Mouse (Mus musculus): ENCODE results near the gene Olfr295. TPM values are rescaled to one million over a fixed set of nuclear protein-coding genes. Genes with fewer than 3 reads are reported as not detected.

The Olfr295 gene
- polyA plus RNA-seq (2015; fragmentation: Nextera tagmentation; extraction: Ambion mirVana) = not detected in 2 replicates

DNA sequence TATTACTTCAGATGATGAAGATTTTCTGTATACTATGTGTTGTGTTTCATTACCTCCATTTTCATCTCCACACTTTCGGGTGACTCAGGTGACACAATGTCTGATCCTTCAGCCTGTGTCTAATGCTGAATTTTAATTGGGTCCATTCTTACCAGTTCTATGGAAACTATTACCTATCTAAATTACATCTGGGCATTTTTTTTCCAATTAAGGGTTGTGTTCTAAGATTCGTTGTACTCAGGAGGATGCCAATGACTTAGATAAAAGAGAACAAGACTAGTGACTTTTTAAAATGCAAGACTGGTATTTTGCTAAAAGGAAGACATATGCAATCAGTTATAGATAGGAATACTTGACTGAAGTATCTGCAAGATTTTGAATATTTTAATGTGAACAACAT is at the start of gene Olfr295:
TSS of gene Olfr295 (plus strand) at position 301 of the 400 bp plus-strand sequence.

DNA sequence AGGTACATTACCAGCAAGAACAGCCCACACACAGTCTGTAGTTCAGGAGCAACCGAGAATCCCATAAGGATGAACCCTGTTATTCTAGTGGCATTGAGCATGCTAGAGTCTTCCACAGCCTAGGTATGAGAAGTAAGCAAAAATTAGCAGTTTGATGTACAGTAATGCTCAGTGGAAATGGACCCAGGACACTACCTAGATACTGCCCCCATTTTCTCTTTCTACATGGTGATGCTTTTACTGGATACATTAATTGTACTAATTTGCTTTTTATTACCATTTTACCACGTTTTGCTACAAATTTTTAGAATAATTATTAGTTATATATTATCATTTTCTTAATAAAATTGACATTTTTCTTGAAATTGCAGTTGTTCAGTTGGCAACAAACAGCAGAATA is 32.9 kb downstream of the Olfr295 start, which contains the start of gene Olfr294:
TSS of gene Olfr294 (minus strand) at position 101 of the 400 bp plus-strand sequence.

Other genes with a start within 250 kb of the Olfr295 start
- not detected in 2 replicates for gene Olfr307, start 246.3 kb upstream of the Olfr295 start, polyA plus RNA-seq (2015; fragmentation: Nextera tagmentation; extraction: Ambion mirVana)
- not detected in 2 replicates for gene Olfr305, start 216.9 kb upstream of the Olfr295 start, polyA plus RNA-seq (2015; fragmentation: Nextera tagmentation; extraction: Ambion mirVana)
- gene Olfr304, start 197.2 kb upstream of the Olfr295 start, polyA plus RNA-seq (2015; fragmentation: Nextera tagmentation; extraction: Ambion mirVana) = not detected in 2 replicates
- not detected in 2 replicates for gene Olfr303, start 186.1 kb upstream of the Olfr295 start, polyA plus RNA-seq (2015; fragmentation: Nextera tagmentation; extraction: Ambion mirVana)
- gene Olfr301, start 180.0 kb upstream of the Olfr295 start, polyA plus RNA-seq (2015; fragmentation: Nextera tagmentation; extraction: Ambion mirVana) = not detected in 2 replicates
- not detected in 2 replicates for gene Olfr299, start 123.9 kb upstream of the Olfr295 start, polyA plus RNA-seq (2015; fragmentation: Nextera tagmentation; extraction: Ambion mirVana)
- not detected in 2 replicates for gene Olfr298, start 91.4 kb upstream of the Olfr295 start, polyA plus RNA-seq (2015; fragmentation: Nextera tagmentation; extraction: Ambion mirVana)
- not detected in 2 replicates for gene Olfr297, start 63.9 kb upstream of the Olfr295 start, polyA plus RNA-seq (2015; fragmentation: Nextera tagmentation; extraction: Ambion mirVana)
- not detected in 2 replicates for gene Olfr294, start 32.8 kb downstream of the Olfr295 start, polyA plus RNA-seq (2015; fragmentation: Nextera tagmentation; extraction: Ambion mirVana)
- not detected in 2 replicates for gene Olfr293, start 65.2 kb downstream of the Olfr295 start, polyA plus RNA-seq (2015; fragmentation: Nextera tagmentation; extraction: Ambion mirVana)
- not detected in 2 replicates for gene Olfr292, start 104.5 kb downstream of the Olfr295 start, polyA plus RNA-seq (2015; fragmentation: Nextera tagmentation; extraction: Ambion mirVana)
- gene Folh1, start 192.1 kb downstream of the Olfr295 start, polyA plus RNA-seq (2015; fragmentation: Nextera tagmentation; extraction: Ambion mirVana) = 6.8 and 9.1 TPM in 2 replicates
- not detected in 2 replicates for gene Vmn2r77, start 211.2 kb downstream of the Olfr295 start, polyA plus RNA-seq (2015; fragmentation: Nextera tagmentation; extraction: Ambion mirVana)